Mouse (Mus musculus): Measurements from ENCODE around the gene Med24.

Gene Med24

GRCm38 (mm10) chr11:98765421-98766309 is 36.4 kb upstream of the Med24 start:
- DNase-seq, result no peak

GRCm38 (mm10) chr11:98764746-98765145 is 35.5 kb upstream of the Med24 start:
- no peak for DNase-seq

- no peak for DNase-seq
Measured at GRCm38 (mm10) chr11:98764091-98764490, 34.9 kb upstream of the Med24 start.

- no peak for DNase-seq
Measured at GRCm38 (mm10) chr11:98763502-98763861, 34.2 kb upstream of the Med24 start.

GRCm38 (mm10) chr11:98762756-98763501 is 33.7 kb upstream of the Med24 start:
- no peak for DNase-seq

- DNase-seq, result no peak
Measured at GRCm38 (mm10) chr11:98761939-98762338, 32.7 kb upstream of the Med24 start.

GRCm38 (mm10) chr11:98756711-98757110 is 27.5 kb upstream of the Med24 start:
- DNase-seq, result no peak

GRCm38 (mm10) chr11:98755726-98756380 is 26.6 kb upstream of the Med24 start:
- DNase-seq, result no peak

- DNase-seq, result peak in 1 of 2 experiments; percentile 50
Measured at GRCm38 (mm10) chr11:98754621-98755181, 25.5 kb upstream of the Med24 start.

- no peak for DNase-seq
Measured at GRCm38 (mm10) chr11:98754151-98754620, 25.0 kb upstream of the Med24 start.

- no peak for DNase-seq
Measured at GRCm38 (mm10) chr11:98753264-98753663, 24.0 kb upstream of the Med24 start.

- DNase-seq, result no peak
Measured at GRCm38 (mm10) chr11:98752562-98753140, 23.4 kb upstream of the Med24 start.

GRCm38 (mm10) chr11:98751221-98751782 is 22.1 kb upstream of the Med24 start:
- DNase-seq, result no peak

- DNase-seq, result no peak
Measured at GRCm38 (mm10) chr11:98750351-98751201, 21.3 kb upstream of the Med24 start.

GRCm38 (mm10) chr11:98749716-98750115 is 20.5 kb upstream of the Med24 start:
- no peak for DNase-seq

- no peak for DNase-seq
Measured at GRCm38 (mm10) chr11:98748506-98749416, 19.5 kb upstream of the Med24 start.

GRCm38 (mm10) chr11:98747804-98748505 is 18.7 kb upstream of the Med24 start:
- DNase-seq, result no peak

GRCm38 (mm10) chr11:98746855-98747693 is 17.8 kb upstream of the Med24 start:
- peak; percentile 69 to 79 for DNase-seq
